Mouse (Mus musculus) intestine, embryonic 16.5 days (tissue): ENCODE measurements around the gene Gtf2e1. TPM values are rescaled to one million over a fixed set of nuclear protein-coding genes. Genes with fewer than 3 reads are reported as not detected.

Experiments
- ATAC-seq: fragments of 200-750 bp; cut with Nextera tagmentation; 2 replicates; pipeline ENCODE4 v1.8.0; 2017; ENCODE audit warnings: moderate TSS enrichment, moderate library complexity
- H3K27ac ChIP-seq: fragments of 300-500 bp; sonication (generic); 2 replicates; pipeline ENCODE4 v1.5.1; 2014; ENCODE audit warnings: mild to moderate bottlenecking, low read length
- H3K27me3 ChIP-seq: fragments of 300-500 bp; sonication (generic); replicated peaks from 2 replicates; pipeline ENCODE4 v1.6.1; 2014; ENCODE audit warnings: low read length, control low read depth, mixed read lengths; ENCODE audit not compliant: control insufficient read depth, insufficient read depth
- H3K36me3 ChIP-seq: fragments of 300-500 bp; sonication (generic); 2 replicates; pipeline ENCODE4 v1.6.1; 2014; ENCODE audit warnings: low read length, control low read depth; ENCODE audit not compliant: control insufficient read depth, insufficient read depth
- H3K4me1 ChIP-seq: fragments of 300-500 bp; sonication (generic); 2 replicates; pipeline ENCODE4 v1.6.1; 2014; ENCODE audit warnings: low read length, control low read depth, mixed read lengths; ENCODE audit not compliant: control insufficient read depth, insufficient read depth
- H3K4me2 ChIP-seq: fragments of 300-500 bp; sonication (generic); 2 replicates; pipeline ENCODE4 v1.6.1; 2014; ENCODE audit warnings: low read depth, low read length, control low read depth
- H3K4me3 ChIP-seq: fragments of 300-500 bp; sonication (generic); 2 replicates; pipeline ENCODE4 v1.5.1; 2014; ENCODE audit warnings: mild to moderate bottlenecking, low read length
- H3K9ac ChIP-seq: fragments of 300-500 bp; sonication (generic); 2 replicates; pipeline ENCODE4 v1.6.1; 2014; ENCODE audit warnings: low read depth, low read length
- H3K9me3 ChIP-seq: fragments of 300-500 bp; sonication (generic); 2 replicates; pipeline ENCODE4 v1.6.1; 2016; ENCODE audit warnings: low read length, control low read depth; ENCODE audit not compliant: control insufficient read depth
- WGBS: fragments of 180-500 bp; shearing (Covaris S2); extraction: QIAGEN DNeasy Blood & Tissue Kit; methylation state at CpG from one replicate; pipeline ENCODE4 v1.1.7; 2014; 5-methylcytosine and 5-hydroxymethylcytosine counted together
- polyA plus RNA-seq: library from polyadenylated mRNA; unstranded; fragments of >200 nt; fragmentation: Nextera tagmentation; extraction: Ambion mirVana; gene quantifications from 2 replicates; pipeline ENCODE4 v1.2.1, GENCODE M21; 2015

Gtf2e1 gene
- polyA plus RNA-seq, 1 experiment from 2014 or later: 16.4 TPM

GRCm38 (mm10) chr16:37463981-37464380, 75.6 kb downstream of the Gtf2e1 start:
- ATAC-seq: no peak
- H3K4me2 ChIP-seq: no peak overlapping the region
- no peak overlapping the region for H3K4me3 ChIP-seq
- no peaks in the 10 kb centered on the region for H3K9me3 ChIP-seq
- WGBS: 89% methylated on average over 6 of the region's 6 CpGs
- no peaks in the 10 kb centered on the region for H3K27me3 ChIP-seq
- no peak overlapping the region for H3K27ac ChIP-seq
- H3K9ac ChIP-seq: no peak overlapping the region
- no peaks in the 10 kb centered on the region for H3K36me3 ChIP-seq
- no peaks in the 10 kb centered on the region for H3K4me1 ChIP-seq

DNA sequence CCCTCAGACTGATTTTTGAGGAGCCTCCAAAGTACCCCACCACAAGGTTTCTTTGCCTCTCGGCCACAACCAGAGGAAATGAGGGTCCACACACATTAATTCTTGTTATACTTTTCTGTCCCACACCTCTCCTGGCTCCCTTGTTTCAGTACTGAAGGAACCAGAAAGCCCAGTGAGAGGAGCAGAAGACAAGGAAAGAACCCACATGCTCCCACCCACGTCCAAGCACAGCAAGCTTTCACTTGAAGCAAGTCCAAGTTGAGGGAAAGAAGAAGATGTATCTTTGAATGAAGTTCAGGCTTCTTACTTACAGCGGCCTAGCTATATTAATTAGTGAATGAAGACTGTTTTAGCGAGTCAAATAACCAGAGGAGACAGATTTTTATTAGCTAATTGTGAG, 76.7 kb downstream of the Gtf2e1 start:
- ATAC-seq: no peak
- H3K4me3 ChIP-seq: no peak overlapping the region
- no peaks in the 10 kb centered on the region for H3K4me1 ChIP-seq
- H3K4me2 ChIP-seq: no peak overlapping the region
- H3K36me3 ChIP-seq: no peaks in the 10 kb centered on the region
- no peaks in the 10 kb centered on the region for H3K9me3 ChIP-seq
- no peak overlapping the region for H3K27ac ChIP-seq
- H3K27me3 ChIP-seq: no peaks in the 10 kb centered on the region
- H3K9ac ChIP-seq: no peak overlapping the region
- WGBS: 86% methylated on average over 4 of the region's 4 CpGs

GRCm38 (mm10) chr16:37461601-37462000, 78.0 kb downstream of the Gtf2e1 start:
- Histone ChIP-seq H3K4me3 (no peak overlapping the region), H3K27me3 (no peaks in the 10 kb centered on the region), H3K9ac (no peak overlapping the region), H3K36me3 (no peaks in the 10 kb centered on the region), H3K27ac (no peak overlapping the region), H3K4me2 (no peak overlapping the region), H3K9me3 (no peaks in the 10 kb centered on the region), H3K4me1 (no peaks in the 10 kb centered on the region)
- WGBS: 93% methylated on average over 4 of the region's 4 CpGs
- no peak for ATAC-seq

Other genes with a start within 250 kb of the Gtf2e1 start
- 1.5 and 2.4 TPM in 2 replicates for gene Stxbp5l, start 154.8 kb downstream of the Gtf2e1 start, polyA plus RNA-seq
- gene Rabl3, start 96 bp upstream of the Gtf2e1 start, polyA plus RNA-seq: 30.2 and 31.0 TPM in 2 replicates
- gene Hgd, start 40.4 kb upstream of the Gtf2e1 start, polyA plus RNA-seq: 1.2 TPM in 2 replicates
- 58.1 and 60.9 TPM in 2 replicates for gene Ndufb4, start 114.7 kb upstream of the Gtf2e1 start, polyA plus RNA-seq
- 208 and 225 TPM in 2 replicates for gene Fstl1, start 237.1 kb upstream of the Gtf2e1 start, polyA plus RNA-seq